Mouse (Mus musculus): ENCODE measurements around the gene Mylip. TPM values are rescaled to one million over a fixed set of nuclear protein-coding genes. Genes with fewer than 3 reads are reported as not detected.

Mylip gene
- polyA plus RNA-seq (2014; fragmentation: Nextera tagmentation; extraction: Ambion mirVana) = 9.7 and 10.0 TPM in 2 replicates

DNA sequence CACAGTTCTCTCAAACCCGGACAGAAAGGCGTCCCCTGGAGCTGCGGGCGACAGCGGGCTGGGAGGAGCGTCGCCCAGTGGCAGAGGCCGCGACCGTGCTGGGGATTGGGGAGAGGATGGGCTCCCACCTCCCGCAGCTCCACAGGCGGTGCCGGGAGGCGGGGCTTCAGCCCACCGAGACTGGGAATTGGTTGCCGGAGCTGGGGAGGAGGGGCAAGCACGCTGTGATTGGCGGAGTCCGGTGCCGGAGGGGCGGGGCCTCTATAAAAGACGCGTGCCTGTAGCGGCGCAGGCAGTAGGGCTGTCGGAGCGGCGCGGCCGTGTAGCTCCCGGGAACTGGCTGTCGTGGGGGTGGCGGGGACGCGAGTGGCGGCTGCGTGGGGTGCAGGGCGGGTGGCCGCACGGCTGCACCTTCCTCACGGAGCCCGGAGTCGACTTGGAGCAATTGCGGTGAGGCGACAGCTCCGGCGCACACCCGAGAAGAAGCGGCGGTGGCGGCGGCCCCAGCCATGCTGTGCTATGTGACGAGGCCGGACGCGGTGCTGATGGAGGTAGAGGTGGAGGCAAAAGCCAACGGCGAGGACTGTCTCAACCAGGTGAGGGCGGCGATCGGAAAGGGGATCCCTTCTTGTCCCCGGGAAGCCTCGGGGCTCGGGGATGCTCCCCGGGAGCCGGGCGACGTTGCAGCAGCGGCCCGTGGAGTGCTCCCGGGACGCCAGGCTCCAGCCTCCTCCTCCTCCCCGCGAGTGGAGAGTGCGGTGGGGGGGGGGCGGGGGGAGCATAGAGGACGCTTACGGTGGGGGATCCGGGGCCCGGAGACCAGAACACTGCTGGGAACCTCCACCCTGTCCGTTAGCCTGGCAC is at the start of gene Mylip:
TSS of gene Mylip (plus strand) at position 295 of the 864 bp plus-strand sequence.
- H3K36me3 ChIP-seq (ENCODE audit: control insufficient read depth, insufficient read depth, low read length) = 0 out of 2 replicates have a peak, but pooled peaks cover 4% of the 10 kb centered on the region
- no peak within 1 kb of the TSS; the same call in 1 of the 2 replicates for H3K27ac ChIP-seq (ENCODE audit: low read length)
- under 1% methylated on average over 72 of the region's 81 CpGs for WGBS
- no peaks in the 10 kb centered on the region for H3K9me3 ChIP-seq (ENCODE audit: control insufficient read depth, low read depth, low read length)
- H3K4me1 ChIP-seq (ENCODE audit: control insufficient read depth, insufficient read depth, low read length) = peaks cover 29% of the 10 kb centered on the region
- peak within 1 kb of the TSS; percentile 89 for H3K4me2 ChIP-seq (replicated peaks; ENCODE audit: low read depth, low read length)
- peak within 1 kb of the TSS; percentile 85 for H3K4me3 ChIP-seq (ENCODE audit: low read depth, low read length)
- H3K9ac ChIP-seq (replicated peaks; ENCODE audit: low read depth, low read length) = peak within 1 kb of the TSS; percentile 37
- H3K27me3 ChIP-seq (ENCODE audit: control insufficient read depth, insufficient read depth, low read length) = no peaks in the 10 kb centered on the region
- peak; percentile 95 for ATAC-seq (ENCODE audit: insufficient number of reproducible peaks, insufficient read depth, low FRiP score, low read depth)

DNA sequence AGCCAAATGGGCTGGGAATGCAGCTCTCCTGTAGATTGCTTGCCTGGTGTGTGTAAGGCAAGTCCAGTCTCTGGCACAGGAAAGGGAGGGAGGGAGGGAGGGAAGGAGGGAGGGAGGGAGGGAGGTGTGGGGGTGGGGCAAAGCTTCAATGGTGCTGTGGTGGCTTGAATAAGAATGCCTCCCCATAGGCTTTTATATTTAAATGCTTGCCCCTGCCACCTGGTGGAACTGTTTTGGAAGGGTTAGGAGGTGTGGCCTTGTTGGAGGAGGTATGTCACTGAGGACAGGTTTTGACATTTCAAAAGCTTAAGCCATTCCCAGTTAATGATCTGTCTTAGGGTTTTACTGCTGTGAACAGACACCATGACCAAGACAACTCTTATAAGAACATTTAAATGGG is 47.6 kb upstream of the Mylip start:
- Histone ChIP-seq H3K4me1 (ENCODE audit: control insufficient read depth, insufficient read depth, low read length) (peaks cover 8% of the 10 kb centered on the region; the same call in 1 of the 2 replicates), H3K9me3 (ENCODE audit: control insufficient read depth, low read depth, low read length) (no peaks in the 10 kb centered on the region), H3K36me3 (ENCODE audit: control insufficient read depth, insufficient read depth, low read length) (no peaks in the 10 kb centered on the region), H3K4me2 (replicated peaks; ENCODE audit: low read depth, low read length) (no peak overlapping the region), H3K4me3 (ENCODE audit: low read depth, low read length) (no peak overlapping the region), H3K9ac (replicated peaks; ENCODE audit: low read depth, low read length) (no peak overlapping the region), H3K27ac (ENCODE audit: low read length) (no peak overlapping the region), H3K27me3 (ENCODE audit: control insufficient read depth, insufficient read depth, low read length) (no peaks in the 10 kb centered on the region)
- no peak for ATAC-seq (ENCODE audit: insufficient number of reproducible peaks, insufficient read depth, low FRiP score, low read depth)

GRCm38 (mm10) chr13:45343541-45343940 is 46.0 kb upstream of the Mylip start:
- 86% methylated on average over 6 of the region's 6 CpGs for WGBS
- H3K4me2 ChIP-seq (replicated peaks; ENCODE audit: low read depth, low read length) = no peak overlapping the region
- no peak for ATAC-seq (ENCODE audit: insufficient number of reproducible peaks, insufficient read depth, low FRiP score, low read depth)
- H3K4me1 ChIP-seq (ENCODE audit: control insufficient read depth, insufficient read depth, low read length) = peaks cover 8% of the 10 kb centered on the region; the same call in 1 of the 2 replicates
- H3K9me3 ChIP-seq (ENCODE audit: control insufficient read depth, low read depth, low read length) = no peaks in the 10 kb centered on the region
- no peaks in the 10 kb centered on the region for H3K27me3 ChIP-seq (ENCODE audit: control insufficient read depth, insufficient read depth, low read length)
- no peak overlapping the region for H3K9ac ChIP-seq (replicated peaks; ENCODE audit: low read depth, low read length)
- H3K4me3 ChIP-seq (ENCODE audit: low read depth, low read length) = no peak overlapping the region
- no peaks in the 10 kb centered on the region for H3K36me3 ChIP-seq (ENCODE audit: control insufficient read depth, insufficient read depth, low read length)
- H3K27ac ChIP-seq (ENCODE audit: low read length) = no peak overlapping the region

DNA sequence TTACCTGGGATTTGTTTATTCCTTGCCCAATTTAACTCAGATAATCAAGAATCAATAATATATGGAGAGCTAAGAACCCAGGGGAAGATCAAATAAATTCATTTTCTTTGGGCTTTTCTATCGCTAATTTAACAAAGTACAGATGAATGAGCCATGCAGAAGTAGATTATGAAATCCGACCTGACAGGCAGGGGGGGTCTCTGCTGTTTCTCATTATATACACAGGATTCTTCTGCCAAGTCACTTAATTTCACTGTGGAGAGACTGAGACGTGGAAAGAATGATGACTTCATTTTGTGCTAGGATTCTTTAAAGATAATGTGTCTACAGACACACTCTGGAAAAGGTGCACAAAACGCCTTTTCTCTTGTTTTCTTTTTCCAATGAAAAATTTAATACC is 45.6 kb upstream of the Mylip start:
- Histone ChIP-seq H3K4me1 (ENCODE audit: control insufficient read depth, insufficient read depth, low read length) (peaks cover 8% of the 10 kb centered on the region; the same call in 1 of the 2 replicates), H3K4me2 (replicated peaks; ENCODE audit: low read depth, low read length) (no peak overlapping the region), H3K4me3 (ENCODE audit: low read depth, low read length) (no peak overlapping the region), H3K9ac (replicated peaks; ENCODE audit: low read depth, low read length) (no peak overlapping the region), H3K27me3 (ENCODE audit: control insufficient read depth, insufficient read depth, low read length) (no peaks in the 10 kb centered on the region), H3K9me3 (ENCODE audit: control insufficient read depth, low read depth, low read length) (no peaks in the 10 kb centered on the region), H3K27ac (ENCODE audit: low read length) (no peak overlapping the region), H3K36me3 (ENCODE audit: control insufficient read depth, insufficient read depth, low read length) (no peaks in the 10 kb centered on the region)
- 53% methylated on average over 4 of the region's 4 CpGs for WGBS
- no peak for ATAC-seq (ENCODE audit: insufficient number of reproducible peaks, insufficient read depth, low FRiP score, low read depth)

DNA sequence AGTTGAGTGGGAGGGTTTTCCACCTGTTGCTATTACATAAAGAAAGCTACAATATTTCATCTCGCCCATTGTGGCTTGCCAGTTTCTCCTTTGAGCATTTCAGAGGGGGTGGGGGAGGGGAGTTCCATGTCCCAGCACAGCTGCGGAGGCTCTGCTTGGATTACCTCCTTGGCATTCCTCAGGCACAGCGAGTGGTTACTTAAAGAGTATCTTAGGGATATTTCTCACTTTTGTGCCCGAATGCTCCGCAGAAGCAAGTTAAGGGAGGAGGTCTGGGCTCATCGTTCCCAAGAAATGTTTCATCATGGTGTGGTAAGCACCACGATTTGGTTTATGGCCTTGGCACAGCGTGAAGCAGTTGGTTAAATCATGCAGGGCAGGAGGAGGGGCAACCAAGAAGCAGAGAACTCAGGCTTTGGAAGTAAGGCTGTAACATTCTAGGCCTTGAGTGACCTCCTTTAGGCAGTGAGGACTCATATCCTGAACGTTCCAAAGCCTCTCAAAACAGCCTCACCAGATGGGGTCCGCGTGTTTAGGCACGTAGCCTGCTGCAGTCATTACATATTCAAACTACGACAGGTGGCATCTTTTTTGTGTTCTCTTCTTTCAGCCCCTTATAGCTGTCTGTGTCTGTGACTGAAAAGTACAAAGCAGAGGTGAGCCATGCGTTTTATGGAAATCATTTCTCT is 43.9 kb upstream of the Mylip start:
- WGBS = 19% methylated on average over 14 of the region's 14 CpGs
- H3K4me2 ChIP-seq (replicated peaks; ENCODE audit: low read depth, low read length) = no peak overlapping the region
- ATAC-seq (ENCODE audit: insufficient number of reproducible peaks, insufficient read depth, low FRiP score, low read depth) = peak; percentile 37; the same call in 1 of the 2 replicates

DNA sequence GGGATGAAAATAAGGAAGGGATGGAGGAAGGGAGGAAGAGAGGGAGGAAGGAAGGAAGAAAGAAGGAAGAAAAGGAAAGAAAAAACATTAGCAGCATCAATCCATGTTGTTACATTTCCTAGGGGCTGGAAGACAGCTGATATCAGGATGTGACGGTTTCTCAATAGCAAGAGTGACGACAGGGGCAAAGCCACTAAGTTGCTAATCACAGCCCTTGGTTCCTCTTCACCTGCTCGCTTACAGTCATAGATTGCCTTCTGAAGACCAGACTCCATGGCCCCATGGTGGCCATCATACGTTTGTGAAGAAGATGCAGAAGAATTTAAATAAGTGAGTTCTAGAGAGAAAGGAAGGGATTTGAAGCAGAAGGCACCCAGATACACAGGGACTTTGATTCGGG is 38.1 kb upstream of the Mylip start:
- Histone ChIP-seq H3K4me3 (ENCODE audit: low read depth, low read length) (no peak overlapping the region), H3K27me3 (ENCODE audit: control insufficient read depth, insufficient read depth, low read length) (no peaks in the 10 kb centered on the region), H3K4me1 (ENCODE audit: control insufficient read depth, insufficient read depth, low read length) (no peaks in the 10 kb centered on the region), H3K9me3 (ENCODE audit: control insufficient read depth, low read depth, low read length) (no peaks in the 10 kb centered on the region), H3K27ac (ENCODE audit: low read length) (no peak overlapping the region), H3K36me3 (ENCODE audit: control insufficient read depth, insufficient read depth, low read length) (no peaks in the 10 kb centered on the region), H3K9ac (replicated peaks; ENCODE audit: low read depth, low read length) (no peak overlapping the region), H3K4me2 (replicated peaks; ENCODE audit: low read depth, low read length) (no peak overlapping the region)
- ATAC-seq (ENCODE audit: insufficient number of reproducible peaks, insufficient read depth, low FRiP score, low read depth) = no peak
- 79% methylated on average over 5 of the region's 5 CpGs for WGBS

More for the DNA sequence above, 43.9 kb upstream of the Mylip start:
- no peaks in the 10 kb centered on the region for H3K27me3 ChIP-seq (ENCODE audit: control insufficient read depth, insufficient read depth, low read length)
- H3K9ac ChIP-seq (replicated peaks; ENCODE audit: low read depth, low read length) = no peak overlapping the region
- H3K36me3 ChIP-seq (ENCODE audit: control insufficient read depth, insufficient read depth, low read length) = no peaks in the 10 kb centered on the region
- no peaks in the 10 kb centered on the region for H3K9me3 ChIP-seq (ENCODE audit: control insufficient read depth, low read depth, low read length)
- no peak overlapping the region; the same call in 1 of the 2 replicates for H3K27ac ChIP-seq (ENCODE audit: low read length)
- no peak overlapping the region for H3K4me3 ChIP-seq (ENCODE audit: low read depth, low read length)
- H3K4me1 ChIP-seq (ENCODE audit: control insufficient read depth, insufficient read depth, low read length) = peaks cover 8% of the 10 kb centered on the region; the same call in 1 of the 2 replicates

DNA sequence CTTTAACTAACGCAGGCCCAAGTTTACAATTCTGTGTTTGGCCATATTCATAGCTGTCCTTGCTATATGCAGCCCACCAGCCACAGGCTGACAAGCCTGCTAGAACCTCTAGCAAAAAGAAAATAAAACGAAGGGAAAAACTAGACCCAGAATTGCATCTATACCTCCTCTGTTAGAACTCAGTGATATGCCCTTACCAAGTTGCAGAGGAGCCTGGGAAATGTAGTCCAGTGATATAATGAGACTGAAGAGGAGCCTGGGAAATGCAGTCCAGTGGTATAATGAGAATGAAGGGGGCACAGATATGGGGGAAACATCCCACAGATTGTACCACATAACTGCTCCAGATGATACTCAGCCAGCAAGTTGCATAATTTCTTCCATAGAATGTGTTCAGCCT is 34.7 kb upstream of the Mylip start:
- H3K9ac ChIP-seq (replicated peaks; ENCODE audit: low read depth, low read length) = no peak overlapping the region
- no peak for ATAC-seq (ENCODE audit: insufficient number of reproducible peaks, insufficient read depth, low FRiP score, low read depth)
- H3K9me3 ChIP-seq (ENCODE audit: control insufficient read depth, low read depth, low read length) = no peaks in the 10 kb centered on the region
- H3K27ac ChIP-seq (ENCODE audit: low read length) = no peak overlapping the region
- WGBS = 94% methylated on average over 2 of the region's 2 CpGs
- H3K4me3 ChIP-seq (ENCODE audit: low read depth, low read length) = no peak overlapping the region
- H3K36me3 ChIP-seq (ENCODE audit: control insufficient read depth, insufficient read depth, low read length) = no peaks in the 10 kb centered on the region
- H3K4me1 ChIP-seq (ENCODE audit: control insufficient read depth, insufficient read depth, low read length) = no peaks in the 10 kb centered on the region
- no peaks in the 10 kb centered on the region for H3K27me3 ChIP-seq (ENCODE audit: control insufficient read depth, insufficient read depth, low read length)
- H3K4me2 ChIP-seq (replicated peaks; ENCODE audit: low read depth, low read length) = no peak overlapping the region

GRCm38 (mm10) chr13:45358208-45358607 is 31.3 kb upstream of the Mylip start:
- H3K9ac ChIP-seq (replicated peaks; ENCODE audit: low read depth, low read length) = no peak overlapping the region
- no peaks in the 10 kb centered on the region for H3K9me3 ChIP-seq (ENCODE audit: control insufficient read depth, low read depth, low read length)
- ATAC-seq (ENCODE audit: insufficient number of reproducible peaks, insufficient read depth, low FRiP score, low read depth) = no peak
- WGBS = 85% methylated on average over 5 of the region's 5 CpGs
- no peak overlapping the region; the same call in 1 of the 2 replicates for H3K27ac ChIP-seq (ENCODE audit: low read length)
- no peaks in the 10 kb centered on the region for H3K4me1 ChIP-seq (ENCODE audit: control insufficient read depth, insufficient read depth, low read length)
- H3K4me3 ChIP-seq (ENCODE audit: low read depth, low read length) = no peak overlapping the region
- H3K4me2 ChIP-seq (replicated peaks; ENCODE audit: low read depth, low read length) = no peak overlapping the region
- no peaks in the 10 kb centered on the region for H3K36me3 ChIP-seq (ENCODE audit: control insufficient read depth, insufficient read depth, low read length)
- no peaks in the 10 kb centered on the region for H3K27me3 ChIP-seq (ENCODE audit: control insufficient read depth, insufficient read depth, low read length)
